Mouse (Mus musculus) hindbrain, embryonic 13.5 days (tissue): ENCODE results near the gene Tbx21. TPM values are rescaled to one million over a fixed set of nuclear protein-coding genes. Genes with fewer than 3 reads are reported as not detected.
A peak's percentile ranks its signal among the peaks of the same experiment; 100 is the strongest.

Source experiments
- ATAC-seq: fragments of 200-750 bp; cut with Nextera tagmentation; 2 replicates; pipeline ENCODE4 v1.8.0; 2017; ENCODE audit warnings: moderate TSS enrichment; ENCODE audit not compliant: low FRiP score
- H3K27ac ChIP-seq: fragments of 300-500 bp; sonication (generic); 2 replicates; pipeline ENCODE4 v1.5.1; 2015; ENCODE audit warnings: inconsistent platforms, mild to moderate bottlenecking, moderate library complexity
- H3K27me3 ChIP-seq: fragments of 300-500 bp; sonication (generic); 2 replicates; pipeline ENCODE4 v1.6.1; 2015; ENCODE audit warnings: mild to moderate bottlenecking, inconsistent platforms
- H3K36me3 ChIP-seq: fragments of 300-500 bp; sonication (generic); 2 replicates; pipeline ENCODE4 v1.6.1; 2015; ENCODE audit warnings: mild to moderate bottlenecking, inconsistent platforms
- H3K4me1 ChIP-seq: fragments of 300-500 bp; sonication (generic); replicated peaks from 2 replicates; pipeline ENCODE4 v1.6.1; 2015; ENCODE audit warnings: inconsistent platforms
- H3K4me2 ChIP-seq: fragments of 300-500 bp; sonication (generic); 2 replicates; pipeline ENCODE4 v1.6.1; 2015; ENCODE audit warnings: inconsistent platforms, mild to moderate bottlenecking, moderate library complexity
- H3K4me3 ChIP-seq: fragments of 300-500 bp; sonication (generic); 2 replicates; pipeline ENCODE4 v1.5.1; 2015; ENCODE audit warnings: mild to moderate bottlenecking, inconsistent platforms
- H3K9ac ChIP-seq: fragments of 300-500 bp; sonication (generic); 2 replicates; pipeline ENCODE4 v1.6.1; 2015; ENCODE audit warnings: mild to moderate bottlenecking, inconsistent platforms
- H3K9me3 ChIP-seq: fragments of 300-500 bp; sonication (generic); 2 replicates; pipeline ENCODE4 v1.6.1; 2016; ENCODE audit warnings: inconsistent platforms
- WGBS: fragments of 180-500 bp; shearing (Covaris S2); methylation state at CpG from one replicate; pipeline ENCODE4 v1.1.7; 2015; 5-methylcytosine and 5-hydroxymethylcytosine counted together
- polyA plus RNA-seq: library from polyadenylated mRNA; unstranded; fragments of >200 nt; fragmentation: Nextera tagmentation; extraction: Ambion mirVana; gene quantifications from 2 replicates; pipeline ENCODE4 v1.2.1, GENCODE M21; 2015

Gene Tbx21
- polyA plus RNA-seq, 1 experiment from 2014 or later: 0.21 TPM

GRCm38 (mm10) chr11:97071129-97071528 is 44.0 kb downstream of the Tbx21 start:
- H3K27ac ChIP-seq: no peak overlapping the region
- ATAC-seq: no peak
- H3K4me2 ChIP-seq: no peak overlapping the region
- no peaks in the 10 kb centered on the region for H3K27me3 ChIP-seq
- H3K4me1 ChIP-seq: no peaks in the 10 kb centered on the region
- no peaks in the 10 kb centered on the region for H3K9me3 ChIP-seq
- peaks cover 27% of the 10 kb centered on the region for H3K36me3 ChIP-seq
- H3K4me3 ChIP-seq: no peak overlapping the region
- WGBS: 67% methylated on average over 1 of the region's 1 CpGs
- H3K9ac ChIP-seq: no peak overlapping the region

- no peak overlapping the region for H3K27ac ChIP-seq
- H3K4me3 ChIP-seq: no peak overlapping the region
- H3K4me1 ChIP-seq: no peaks in the 10 kb centered on the region
- H3K4me2 ChIP-seq: no peak overlapping the region
- H3K9ac ChIP-seq: no peak overlapping the region
- H3K27me3 ChIP-seq: no peaks in the 10 kb centered on the region
- no peak for ATAC-seq
- H3K36me3 ChIP-seq: peaks cover 35% of the 10 kb centered on the region
- no peaks in the 10 kb centered on the region for H3K9me3 ChIP-seq
- WGBS: 80% methylated on average over 2 of the region's 2 CpGs
These were observed 45.4 kb downstream of the Tbx21 start for GRCm38 (mm10) chr11:97069770-97070169.

DNA sequence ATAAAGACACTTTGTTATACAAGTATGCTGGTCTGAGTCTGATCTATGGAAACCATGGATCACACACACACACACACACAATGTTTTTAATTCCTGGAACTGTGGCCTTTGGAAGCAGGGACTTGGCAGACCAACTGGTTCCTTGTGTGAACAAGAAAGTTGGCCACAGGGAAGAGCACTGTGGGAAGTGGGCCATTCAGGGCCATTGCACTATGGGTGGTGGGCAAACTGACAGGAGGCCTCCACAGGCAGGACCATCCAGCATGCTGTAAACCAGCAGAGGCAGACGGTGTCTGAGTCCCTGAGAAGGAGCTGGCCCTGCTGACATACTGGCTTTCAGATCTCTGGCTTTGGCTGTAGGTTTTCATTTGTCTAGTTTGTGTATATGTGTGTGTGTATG is 45.8 kb downstream of the Tbx21 start:
- H3K9me3 ChIP-seq: no peaks in the 10 kb centered on the region
- H3K36me3 ChIP-seq: peaks cover 35% of the 10 kb centered on the region
- no peak overlapping the region for H3K4me2 ChIP-seq
- no peaks in the 10 kb centered on the region for H3K27me3 ChIP-seq
- no peak overlapping the region for H3K9ac ChIP-seq
- ATAC-seq: no peak
- no peaks in the 10 kb centered on the region for H3K4me1 ChIP-seq
- 77% methylated on average over 1 of the region's 1 CpGs for WGBS
- no peak overlapping the region for H3K27ac ChIP-seq
- no peak overlapping the region for H3K4me3 ChIP-seq

GRCm38 (mm10) chr11:97066656-97067360 is 48.3 kb downstream of the Tbx21 start:
- Histone ChIP-seq H3K9me3 (no peaks in the 10 kb centered on the region), H3K4me2 (no peak overlapping the region), H3K9ac (no peak overlapping the region), H3K27ac (no peak overlapping the region), H3K4me3 (no peak overlapping the region), H3K27me3 (no peaks in the 10 kb centered on the region), H3K36me3 (peaks cover 43% of the 10 kb centered on the region), H3K4me1 (no peaks in the 10 kb centered on the region)
- ATAC-seq: no peak
- WGBS: 47% methylated on average over 22 of the region's 22 CpGs

- no peak for ATAC-seq
- no peaks in the 10 kb centered on the region for H3K9me3 ChIP-seq
- no peak overlapping the region for H3K4me2 ChIP-seq
- H3K9ac ChIP-seq: no peak overlapping the region
- no peak overlapping the region for H3K27ac ChIP-seq
- no peaks in the 10 kb centered on the region for H3K4me1 ChIP-seq
- WGBS: 89% methylated on average over 12 of the region's 12 CpGs
- no peaks in the 10 kb centered on the region for H3K27me3 ChIP-seq
- H3K4me3 ChIP-seq: no peak overlapping the region
- H3K36me3 ChIP-seq: peaks cover 53% of the 10 kb centered on the region
These were observed 49.4 kb downstream of the Tbx21 start for GRCm38 (mm10) chr11:97065538-97066295.

- Histone ChIP-seq H3K4me1 (no peaks in the 10 kb centered on the region), H3K36me3 (peaks cover 72% of the 10 kb centered on the region), H3K4me3 (no peak overlapping the region), H3K9me3 (no peaks in the 10 kb centered on the region), H3K4me2 (no peak overlapping the region), H3K9ac (no peak overlapping the region), H3K27ac (peak overlapping the region; percentile 25; the same call in 1 of the 2 replicates), H3K27me3 (no peaks in the 10 kb centered on the region)
- ATAC-seq: no peak
- 94% methylated on average over 3 of the region's 3 CpGs for WGBS
These were observed 51.2 kb downstream of the Tbx21 start for GRCm38 (mm10) chr11:97063921-97064295.

DNA sequence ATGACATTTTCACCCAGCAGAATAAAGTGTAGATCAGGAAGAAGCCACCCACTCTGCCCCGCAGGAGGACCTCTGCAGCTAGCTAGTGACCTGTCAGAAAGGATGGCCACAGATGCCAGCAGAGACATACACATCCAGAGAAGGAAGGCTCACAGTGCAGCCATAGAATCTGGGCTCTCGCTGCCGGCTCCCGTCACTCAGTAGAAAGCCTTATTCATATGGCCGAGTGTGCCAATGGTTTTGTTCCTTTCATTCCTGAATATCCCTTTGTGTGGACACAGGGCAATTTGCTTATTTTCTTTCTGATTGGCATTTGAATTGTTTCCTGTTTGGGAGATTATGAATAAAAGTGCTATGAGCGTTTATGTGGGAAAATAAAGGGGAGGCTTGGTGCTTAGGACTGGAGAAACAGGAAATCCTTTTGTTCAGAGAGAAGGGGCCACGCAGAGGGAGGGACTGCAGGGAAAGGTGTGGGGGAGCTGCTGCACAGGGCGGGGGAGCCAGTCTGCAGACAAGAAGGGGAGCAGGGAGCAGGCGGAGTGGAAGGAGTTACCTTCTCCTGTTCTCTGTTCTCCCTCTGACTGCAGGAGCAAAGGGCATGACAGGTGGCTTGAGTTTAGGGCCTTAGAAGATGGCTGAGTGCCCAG is 51.7 kb downstream of the Tbx21 start:
- Histone ChIP-seq H3K9me3 (no peaks in the 10 kb centered on the region), H3K4me3 (no peak overlapping the region), H3K27ac (peak overlapping the region; percentile 25; the same call in 1 of the 2 replicates), H3K4me2 (no peak overlapping the region), H3K4me1 (no peaks in the 10 kb centered on the region), H3K27me3 (no peaks in the 10 kb centered on the region), H3K36me3 (peaks cover 72% of the 10 kb centered on the region), H3K9ac (no peak overlapping the region; the same call in 1 of the 2 replicates)
- ATAC-seq: no peak
- WGBS: 49% methylated on average over 9 of the region's 9 CpGs

GRCm38 (mm10) chr11:97052219-97052646 is 62.9 kb downstream of the Tbx21 start:
- no peak overlapping the region for H3K4me3 ChIP-seq
- ATAC-seq: no peak
- H3K4me2 ChIP-seq: peak overlapping the region; percentile 98
- WGBS: 43% methylated on average over 11 of the region's 11 CpGs
- no peak overlapping the region for H3K27ac ChIP-seq
- peaks cover 29% of the 10 kb centered on the region for H3K4me1 ChIP-seq
- peak overlapping the region; percentile 91; the same call in 1 of the 2 replicates for H3K9ac ChIP-seq
- H3K27me3 ChIP-seq: no peaks in the 10 kb centered on the region
- no peaks in the 10 kb centered on the region for H3K9me3 ChIP-seq
- H3K36me3 ChIP-seq: peaks cover 60% of the 10 kb centered on the region

DNA sequence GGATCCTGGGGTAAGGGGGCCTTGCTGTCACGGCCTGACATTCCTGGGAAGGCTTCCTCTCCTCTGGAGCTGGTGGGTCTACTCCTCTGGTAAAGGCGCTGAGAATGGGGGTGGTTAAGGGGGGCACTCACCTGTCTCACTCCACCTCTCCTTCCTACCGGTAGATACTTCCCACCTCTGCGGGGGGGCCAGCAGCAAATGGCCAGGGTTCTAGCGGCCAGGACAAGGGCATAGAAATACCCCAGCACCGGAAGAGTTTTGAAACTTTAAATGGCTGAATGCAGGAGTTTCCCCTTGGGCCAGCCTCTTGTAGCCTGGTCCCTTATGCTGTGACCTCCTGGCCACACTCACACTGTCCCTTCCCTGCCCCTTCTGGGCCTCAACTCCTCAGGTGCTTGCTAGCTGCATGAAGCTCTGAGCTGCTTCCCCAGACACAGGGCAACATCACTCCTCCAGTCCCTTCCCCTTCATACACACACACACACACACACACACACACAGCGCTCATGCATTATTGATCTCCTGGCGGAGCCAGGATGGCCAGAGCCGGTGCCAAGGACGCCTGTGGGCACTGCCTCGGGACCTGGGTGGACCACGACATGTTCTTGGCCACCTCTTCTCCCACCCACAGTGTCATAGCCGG is 64.1 kb downstream of the Tbx21 start:
- H3K36me3 ChIP-seq: peaks cover 56% of the 10 kb centered on the region

DNA sequence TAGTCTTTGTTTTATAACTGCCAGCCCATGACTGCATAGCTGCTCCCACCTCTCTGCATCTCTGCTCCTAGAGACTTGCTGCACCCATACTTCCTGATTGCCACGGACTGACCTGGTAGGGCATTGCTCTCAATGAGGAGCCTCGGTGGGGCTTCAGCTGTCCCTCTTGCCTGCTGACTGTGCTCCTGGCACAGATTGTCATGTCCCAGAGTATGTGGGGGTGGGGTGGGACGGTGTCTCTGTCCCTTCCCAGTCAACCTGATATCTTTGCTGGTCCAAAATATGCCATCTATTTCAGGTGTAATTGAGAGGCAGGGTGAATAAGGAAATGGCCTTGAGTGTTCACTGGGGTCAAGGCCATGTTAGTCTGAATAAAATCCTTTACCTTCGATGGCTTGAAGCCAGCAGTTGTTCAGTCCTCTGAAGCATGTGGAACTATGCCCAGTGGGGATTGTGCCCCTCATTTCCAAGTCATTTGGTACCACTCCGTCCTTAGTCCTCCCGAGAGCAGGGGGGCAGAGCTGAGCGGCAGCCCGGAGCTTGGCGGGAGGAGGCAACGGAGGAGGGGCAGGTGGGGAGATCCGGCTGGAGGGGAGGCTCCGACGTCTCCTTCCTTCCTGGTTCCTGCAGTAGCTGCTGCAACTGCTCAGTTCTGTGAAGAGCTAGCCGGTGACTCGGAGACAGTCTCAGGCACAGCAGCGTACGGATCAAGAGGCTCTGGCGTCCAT is 64.8 kb downstream of the Tbx21 start, which contains the start of gene Osbpl7:
Osbpl7 (plus strand) TSS at position 413 of the 728 bp plus-strand sequence.
- peaks cover 54% of the 10 kb centered on the region for H3K36me3 ChIP-seq
- no peaks in the 10 kb centered on the region for H3K27me3 ChIP-seq
- peak within 1 kb of the TSS; percentile 91 for H3K9ac ChIP-seq
- H3K9me3 ChIP-seq: no peaks in the 10 kb centered on the region
- H3K27ac ChIP-seq: peak within 1 kb of the TSS; percentile 83
- 6% methylated on average over 18 of the region's 18 CpGs for WGBS
- H3K4me1 ChIP-seq: peaks cover 29% of the 10 kb centered on the region
- ATAC-seq: peak; percentile 82
- peak within 1 kb of the TSS; percentile 98 for H3K4me2 ChIP-seq
- H3K4me3 ChIP-seq: peak within 1 kb of the TSS; percentile 78

More for the DNA sequence above, 64.1 kb downstream of the Tbx21 start:
- H3K4me1 ChIP-seq: peaks cover 29% of the 10 kb centered on the region
- H3K4me2 ChIP-seq: peak overlapping the region; percentile 98
- ATAC-seq: peak; percentile 11; the same call in 1 of the 2 replicates
- H3K27ac ChIP-seq: peak overlapping the region; percentile 83
- WGBS: 22% methylated on average over 13 of the region's 13 CpGs
- peak overlapping the region; percentile 91 for H3K9ac ChIP-seq
- no peaks in the 10 kb centered on the region for H3K27me3 ChIP-seq
- peak overlapping the region; percentile 78 for H3K4me3 ChIP-seq
- no peaks in the 10 kb centered on the region for H3K9me3 ChIP-seq

DNA sequence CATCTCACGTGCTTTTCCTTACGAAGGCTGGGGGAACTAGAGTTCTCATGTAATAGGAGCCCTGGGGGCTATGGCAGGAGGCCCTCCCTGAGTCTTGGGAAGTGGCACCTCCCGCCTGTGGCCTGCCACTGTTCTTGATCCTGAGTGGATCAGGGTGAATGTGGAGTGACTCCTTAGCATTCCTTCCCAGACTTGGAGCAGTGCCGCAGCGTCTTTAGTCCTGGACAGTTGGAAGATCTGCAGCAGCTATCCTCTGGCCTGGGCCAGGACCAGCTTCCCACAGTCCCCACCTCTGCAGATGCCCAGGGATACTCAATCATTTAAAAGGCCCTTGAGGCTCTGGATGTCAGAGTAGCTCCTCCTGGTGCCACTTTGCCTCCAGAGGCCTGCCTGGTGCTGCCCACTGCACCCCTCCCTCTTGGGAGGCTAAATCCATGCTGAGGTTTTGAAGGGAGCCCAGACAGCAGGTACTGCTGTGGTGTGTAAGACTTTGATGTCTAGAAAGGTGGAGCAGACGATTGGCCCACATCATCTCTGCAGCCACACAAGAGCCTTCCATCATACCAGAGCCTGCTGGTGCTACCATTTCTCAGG is 65.5 kb downstream of the Tbx21 start:
- no peak overlapping the region for H3K4me3 ChIP-seq
- peaks cover 29% of the 10 kb centered on the region for H3K4me1 ChIP-seq
- H3K36me3 ChIP-seq: peaks cover 52% of the 10 kb centered on the region
- no peak overlapping the region for H3K4me2 ChIP-seq
- H3K27me3 ChIP-seq: no peaks in the 10 kb centered on the region
- ATAC-seq: no peak
- no peak overlapping the region for H3K27ac ChIP-seq
- no peaks in the 10 kb centered on the region for H3K9me3 ChIP-seq
- H3K9ac ChIP-seq: peak overlapping the region; percentile 91; the same call in 1 of the 2 replicates
- WGBS: 83% methylated on average over 6 of the region's 6 CpGs
